ENCODE assay signal across 10 mouse cellular contexts in genomic region chr16:18604267-18604701, GRCm38 (mm10). TPM values are rescaled to one million over a fixed set of nuclear protein-coding genes. Genes with fewer than 3 reads are reported as not detected.
DNase-seq lines count a peak whose midpoint lies in the region; ATAC-seq and TF ChIP-seq lines count a peak whose summit lies in the region.
"Had no signal": no experiment of that assay in that cellular context is flagged by ENCODE, and none has a peak within 500 bp of the region (broad histone marks: within the 10 kb centered on the region; RNA-seq: fewer than 3 reads in every experiment).

No protein-coding gene starts in this region.

- ATAC-seq in lung, embryonic 15.5 days (ENCODE audit: borderline replicate concordance, extremely low read depth, low FRiP score, low TSS enrichment), result no peak
- 0 out of 2 replicates have a peak, but pooled peaks have one; percentile 10 for ATAC-seq in stomach, embryonic 14.5 days (ENCODE audit: insufficient number of reproducible peaks, insufficient read depth, low FRiP score, low read depth)
- no peak for ATAC-seq in megakaryocyte progenitor cell, adult 5-6 weeks (replicated peaks; ENCODE audit: poor library complexity)
- ATAC-seq: midbrain, embryonic 13.5 days had no signal

- intact Hi-C loops in heart, adult 2 months (cut with DNase I), result no loop called here

- no peak for TF ChIP-seq EP300 in heart, adult 2 months (IDR thresholded peaks at IDR 0.05; ENCODE audit: insufficient read depth, low read depth, low read length)

- H3K9me3 ChIP-seq in lung, embryonic 15.5 days, result no peaks in the 10 kb centered on the region
- no peaks in the 10 kb centered on the region for H3K9me3 ChIP-seq in stomach, embryonic 14.5 days (ENCODE audit: control insufficient read depth, low read depth, low read length)
- H3K9me3 ChIP-seq: G1E; midbrain, embryonic 13.5 days had no signal

- peaks cover 42% of the 10 kb centered on the region for H3K4me1 ChIP-seq in lung, embryonic 15.5 days
- H3K4me1 ChIP-seq in heart, adult 2 months (ENCODE audit: control insufficient read depth, insufficient read depth, low read length), result peaks cover 2% of the 10 kb centered on the region; the same call in 1 of the 2 replicates
- H3K4me1 ChIP-seq in stomach, embryonic 14.5 days (ENCODE audit: control insufficient read depth, insufficient read depth, low read length), result peaks cover 18% of the 10 kb centered on the region; the same call in 1 of the 2 replicates
- H3K4me1 ChIP-seq in lung, adult 2 months (ENCODE audit: control insufficient read depth, insufficient read depth, low read length), result no peaks in the 10 kb centered on the region; the same call in 1 of the 2 replicates
- H3K4me1 ChIP-seq: midbrain, embryonic 13.5 days had no signal

- H3K27ac ChIP-seq in lung, embryonic 15.5 days, result peak overlapping the region; percentile 77
- H3K27ac ChIP-seq in heart, adult 2 months, result peak overlapping the region; percentile 73
- H3K27ac ChIP-seq in stomach, embryonic 14.5 days (ENCODE audit: low read length), result no peak overlapping the region; the same call in 1 of the 2 replicates
- H3K27ac ChIP-seq: midbrain, embryonic 13.5 days had no signal

- no peaks in the 10 kb centered on the region for H3K79me2 ChIP-seq in heart, adult 2 months (replicated peaks; ENCODE audit: control insufficient read depth, insufficient read depth, low read length)

- no peak overlapping the region for H3K4me3 ChIP-seq in lung, embryonic 15.5 days
- no peak overlapping the region for H3K4me3 ChIP-seq in heart, adult 2 months
- H3K4me3 ChIP-seq in stomach, embryonic 14.5 days (ENCODE audit: low read depth, low read length), result no peak overlapping the region
- H3K4me3 ChIP-seq in lung, adult 2 months (replicated peaks; ENCODE audit: extremely low read depth, low read depth, low read length), result no peak overlapping the region
- H3K4me3 ChIP-seq: midbrain, embryonic 13.5 days had no signal

- no peaks in the 10 kb centered on the region for H3K36me3 ChIP-seq in lung, embryonic 15.5 days
- no peaks in the 10 kb centered on the region for H3K36me3 ChIP-seq in heart, adult 2 months (ENCODE audit: control insufficient read depth, insufficient read depth, low read length)
- no peaks in the 10 kb centered on the region for H3K36me3 ChIP-seq in stomach, embryonic 14.5 days (ENCODE audit: control insufficient read depth, insufficient read depth, low read length)
- H3K36me3 ChIP-seq: G1E; midbrain, embryonic 13.5 days had no signal

- 40% methylated on average over 8 of the region's 8 CpGs for WGBS in lung, embryonic 15.5 days
- 37% methylated on average over 8 of the region's 8 CpGs for WGBS in heart, adult 2 months
- WGBS in stomach, embryonic 14.5 days, result 50% methylated on average over 8 of the region's 8 CpGs
- 56% methylated on average over 8 of the region's 8 CpGs for WGBS in lung, adult 2 months

- TF ChIP-seq CTCF in heart, adult 2 months (IDR thresholded peaks at IDR 0.05), result no peak
- TF ChIP-seq CTCF in lung, adult 2 months (IDR thresholded peaks at IDR 0.05; ENCODE audit: insufficient read depth, low read length), result no peak

- peak overlapping the region; percentile 10; the same call in 1 of the 2 replicates for H3K9ac ChIP-seq in lung, embryonic 15.5 days
- H3K9ac ChIP-seq in heart, adult 2 months (ENCODE audit: low read depth, low read length), result no peak overlapping the region
- no peak overlapping the region for H3K9ac ChIP-seq in stomach, embryonic 14.5 days (replicated peaks; ENCODE audit: low read depth, low read length)
- H3K9ac ChIP-seq: midbrain, embryonic 13.5 days had no signal

- TF ChIP-seq POLR2A in heart, adult 2 months (IDR thresholded peaks at IDR 0.05; ENCODE audit: insufficient read depth, low read depth, low read length), result no peak
- no peak for TF ChIP-seq POLR2A in lung, adult 2 months (IDR thresholded peaks at IDR 0.05; ENCODE audit: borderline replicate concordance, extremely low read depth, low read depth, low read length)

- no peaks in the 10 kb centered on the region for H3K27me3 ChIP-seq in lung, embryonic 15.5 days
- H3K27me3 ChIP-seq in heart, adult 2 months (ENCODE audit: control insufficient read depth, insufficient read depth, low read length), result no peaks in the 10 kb centered on the region
- H3K27me3 ChIP-seq in stomach, embryonic 14.5 days (ENCODE audit: control insufficient read depth, insufficient read depth, low read length), result no peaks in the 10 kb centered on the region

- no peak for DNase-seq in lung, postnatal 25 days (ENCODE audit: low spot score)
- DNase-seq in heart, adult 2 months, result peak; percentile 70 to 75
- peak; percentile 26 for DNase-seq in kidney, adult 9 months
- DNase-seq in spleen, postnatal 14 days (ENCODE audit: low spot score in 2 of 2), result no peak
- DNase-seq in lung, adult 2 months, result no peak

- no peak overlapping the region for H3K4me2 ChIP-seq in lung, embryonic 15.5 days
- H3K4me2 ChIP-seq in stomach, embryonic 14.5 days (replicated peaks; ENCODE audit: low read depth, low read length), result no peak overlapping the region
- H3K4me2 ChIP-seq: midbrain, embryonic 13.5 days had no signal

RNA-seq across cellular contexts. Expression of gene Tbx1, which starts 13.8 kb away (rescaled TPM):
- polyA plus RNA-seq in lung, embryonic 15.5 days (2015; fragmentation: Nextera tagmentation; extraction: Ambion mirVana), result 10.9 and 13.1 TPM in 2 replicates
- 1 to 10 TPM in 1 of 2 experiments, under 1 TPM in 1; 0.68 to 1.1 TPM for total RNA-seq in heart, adult 2 months (2021)
- polyA plus RNA-seq in heart, adult 2 months (2012; rRNA removed), result 0.91 and 1.3 TPM in 2 replicates
- polyA plus RNA-seq in stomach, embryonic 14.5 days (2014; fragmentation: Nextera tagmentation; extraction: Ambion mirVana), result 0.53 and 1.1 TPM in 2 replicates
- total RNA-seq in megakaryocyte progenitor cell, adult 5-6 weeks (2015), result not detected in 2 replicates
- total RNA-seq in megakaryocyte progenitor cell, adult 5-6 weeks (2017), result not detected in 2 replicates
- polyA plus RNA-seq in lung, adult 2 months (2012; rRNA removed), result 32.5 and 38.4 TPM in 2 replicates
- polyA plus RNA-seq: G1E had no signal

RNA-seq across cellular contexts. Expression of gene Gp1bb, which starts 17.9 kb away (rescaled TPM):
- 2.8 and 4.3 TPM in 2 replicates for polyA plus RNA-seq in lung, embryonic 15.5 days (2015; fragmentation: Nextera tagmentation; extraction: Ambion mirVana)
- total RNA-seq in heart, adult 2 months (2021), result 1 to 10 TPM in 1 of 2 experiments, under 1 TPM in 1; 0.86 to 3.5 TPM
- 1.3 and 5.6 TPM in 2 replicates for polyA plus RNA-seq in heart, adult 2 months (2012; rRNA removed)
- 1.1 and 1.5 TPM in 2 replicates for polyA plus RNA-seq in stomach, embryonic 14.5 days (2014; fragmentation: Nextera tagmentation; extraction: Ambion mirVana)
- 0.76 TPM in 1 of 2 replicates, not detected in the other for total RNA-seq in megakaryocyte progenitor cell, adult 5-6 weeks (2015)
- total RNA-seq in megakaryocyte progenitor cell, adult 5-6 weeks (2017), result 0.25 TPM in 1 of 2 replicates, not detected in the other
- 9.7 and 15.5 TPM in 2 replicates for polyA plus RNA-seq in lung, adult 2 months (2012; rRNA removed)

RNA-seq across cellular contexts. Expression of gene Gm49601, which starts 21.9 kb away (rescaled TPM):
- 3.2 and 4.0 TPM in 2 replicates for polyA plus RNA-seq in lung, embryonic 15.5 days (2015; fragmentation: Nextera tagmentation; extraction: Ambion mirVana)
- total RNA-seq in heart, adult 2 months (2021), result 1 to 10 TPM; 1.1 TPM
- polyA plus RNA-seq in heart, adult 2 months (2012; rRNA removed), result 3.1 and 4.9 TPM in 2 replicates
- 0.67 and 1.3 TPM in 2 replicates for polyA plus RNA-seq in stomach, embryonic 14.5 days (2014; fragmentation: Nextera tagmentation; extraction: Ambion mirVana)
- total RNA-seq in megakaryocyte progenitor cell, adult 5-6 weeks (2015), result 0.79 and 1.4 TPM in 2 replicates
- 1.4 and 3.5 TPM in 2 replicates for total RNA-seq in megakaryocyte progenitor cell, adult 5-6 weeks (2017)
- 3.6 and 9.4 TPM in 2 replicates for polyA plus RNA-seq in lung, adult 2 months (2012; rRNA removed)
- polyA plus RNA-seq: G1E had no signal

RNA-seq across cellular contexts. Expression of gene Sept5, which starts 25.5 kb away (rescaled TPM):
- 20.2 and 20.9 TPM in 2 replicates for polyA plus RNA-seq in lung, embryonic 15.5 days (2015; fragmentation: Nextera tagmentation; extraction: Ambion mirVana)
- 1 to 10 TPM; 3.2 to 5.6 TPM for total RNA-seq in heart, adult 2 months (2021)
- 7.1 and 7.3 TPM in 2 replicates for polyA plus RNA-seq in heart, adult 2 months (2012; rRNA removed)
- 17.1 and 18.9 TPM in 2 replicates for polyA plus RNA-seq in stomach, embryonic 14.5 days (2014; fragmentation: Nextera tagmentation; extraction: Ambion mirVana)
- 7.0 and 9.1 TPM in 2 replicates for total RNA-seq in megakaryocyte progenitor cell, adult 5-6 weeks (2015)
- total RNA-seq in megakaryocyte progenitor cell, adult 5-6 weeks (2017), result 2.6 and 8.7 TPM in 2 replicates
- 9.0 and 22.0 TPM in 2 replicates for polyA plus RNA-seq in lung, adult 2 months (2012; rRNA removed)
- polyA plus RNA-seq: G1E had no signal

Comparison
In these comparisons a context has a peak if more than half of its experiments do, and no peak if none do; other contexts are left out.
1. DNase-seq: peak in heart, adult 2 months (2 of 2) and kidney, adult 9 months (single experiment); none in lung, postnatal 25 days (single experiment), spleen, postnatal 14 days (0 of 2) and lung, adult 2 months (single experiment).